Mouse (Mus musculus) liver, embryonic 11.5 days (tissue): Measurements from ENCODE around the gene Hs3st5. TPM values are rescaled to one million over a fixed set of nuclear protein-coding genes. Genes with fewer than 3 reads are reported as not detected.
"Not testable (repeated sequence)": the region's sequence is repeated elsewhere in the genome, so short reads cannot be mapped to it uniquely, and the experiment has no call there.

Experiments used
- ATAC-seq: fragments of 200-750 bp; cut with Nextera tagmentation; replicated peaks from 2 replicates; pipeline ENCODE4 v1.8.0; 2017; ENCODE audit warnings: moderate number of reproducible peaks, mild to moderate bottlenecking, moderate TSS enrichment, moderate library complexity; ENCODE audit not compliant: low FRiP score
- DNase-seq: peaks from one replicate; pipeline ENCODE4 v3.0.0-alpha.2; 2017; ENCODE audit warnings: low spot score
- H3K27ac ChIP-seq: fragments of 300-500 bp; sonication (generic); 2 replicates; pipeline ENCODE4 v1.5.1; 2014; ENCODE audit warnings: mild to moderate bottlenecking, low read depth, low read length, control low read depth
- H3K27me3 ChIP-seq: fragments of 300-500 bp; sonication (generic); replicated peaks from 2 replicates; pipeline ENCODE4 v1.6.1; 2014; ENCODE audit warnings: low read length, mixed read lengths; ENCODE audit not compliant: control insufficient read depth, insufficient read depth
- H3K36me3 ChIP-seq: fragments of 300-500 bp; sonication (generic); 2 replicates; pipeline ENCODE4 v1.6.1; 2014; ENCODE audit warnings: mild to moderate bottlenecking, low read length, moderate library complexity, mixed read lengths; ENCODE audit not compliant: control insufficient read depth, insufficient read depth
- H3K4me1 ChIP-seq: fragments of 300-500 bp; sonication (generic); replicated peaks from 2 replicates; pipeline ENCODE4 v1.6.1; 2014; ENCODE audit warnings: low read length, mixed read lengths; ENCODE audit not compliant: control insufficient read depth, insufficient read depth
- H3K4me2 ChIP-seq: fragments of 300-500 bp; sonication (generic); 2 replicates; pipeline ENCODE4 v1.6.1; 2014; ENCODE audit warnings: mild to moderate bottlenecking, control low read depth, moderate library complexity
- H3K4me3 ChIP-seq: fragments of 300-500 bp; sonication (generic); 2 replicates; pipeline ENCODE4 v1.5.1; 2014; ENCODE audit warnings: low read depth, low read length, control low read depth
- H3K9ac ChIP-seq: fragments of 300-500 bp; sonication (generic); 2 replicates; pipeline ENCODE4 v1.6.1; 2014; ENCODE audit warnings: low read depth, low read length, control low read depth
- H3K9me3 ChIP-seq: fragments of 300-500 bp; sonication (generic); 2 replicates; pipeline ENCODE4 v1.6.1; 2016; ENCODE audit warnings: low read length, inconsistent platforms, mixed read lengths; ENCODE audit not compliant: control insufficient read depth
- WGBS: fragments of 180-500 bp; shearing (Covaris S2); extraction: QIAGEN DNeasy Blood & Tissue Kit; methylation state at CpG from one replicate; pipeline ENCODE4 v1.1.7; 2014; 5-methylcytosine and 5-hydroxymethylcytosine counted together
- polyA plus RNA-seq: library from polyadenylated mRNA; unstranded; fragments of >200 nt; fragmentation: Nextera tagmentation; extraction: Ambion mirVana; gene quantifications from 2 replicates; pipeline ENCODE4 v1.2.1, GENCODE M21; 2014

Gene Hs3st5
- polyA plus RNA-seq, 1 experiment from 2014 or later: 0.07 TPM

DNA sequence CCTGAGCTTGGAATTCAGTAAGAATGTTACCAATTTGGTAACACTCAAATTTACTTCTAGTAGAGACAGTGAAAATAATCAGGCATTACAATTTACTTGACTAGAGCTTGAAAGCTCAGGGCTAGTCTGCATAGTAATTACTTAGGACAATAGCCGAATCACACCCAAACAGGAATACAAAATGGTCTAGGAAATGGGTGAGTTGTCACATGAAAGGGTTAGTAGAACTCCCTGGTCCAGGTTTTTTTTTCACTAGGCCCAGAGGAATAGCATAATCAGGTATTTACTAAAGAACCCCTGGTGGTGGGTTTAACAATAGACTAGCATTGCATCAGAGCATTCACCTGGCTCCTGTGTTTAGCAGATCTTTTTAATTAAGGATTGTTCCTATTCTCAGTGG, 41.1 kb downstream of the Hs3st5 start:
- not testable (repeated sequence) for DNase-seq, H3K36me3 ChIP-seq, H3K4me1 ChIP-seq, H3K27me3 ChIP-seq, H3K9me3 ChIP-seq, H3K27ac ChIP-seq, ATAC-seq, H3K4me2 ChIP-seq, H3K4me3 ChIP-seq, H3K9ac ChIP-seq
- 81% methylated on average over 1 of the region's 1 CpGs for WGBS

DNA sequence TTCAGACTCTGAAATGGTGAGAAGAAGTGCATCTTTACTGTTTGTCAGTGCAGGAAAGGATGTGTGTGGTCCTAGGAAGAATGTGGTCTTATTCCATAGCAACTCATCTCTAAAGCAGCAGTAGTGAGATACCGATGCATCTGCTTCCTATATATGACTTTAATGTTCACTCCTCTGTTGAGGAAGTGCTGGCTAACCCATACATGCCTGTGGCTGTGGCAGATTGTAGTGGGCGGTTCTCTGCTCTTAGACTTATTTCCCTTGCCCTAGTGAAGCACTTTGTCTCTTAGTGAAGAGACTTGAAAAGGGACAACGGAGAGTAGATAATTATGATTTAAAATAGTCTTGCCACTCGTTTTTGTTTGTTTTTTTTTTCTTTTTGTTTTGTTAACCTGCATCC, 47.4 kb downstream of the Hs3st5 start:
- DNase-seq (no peak), ATAC-seq (no peak)
- H3K27ac ChIP-seq: no peak overlapping the region
- H3K9me3 ChIP-seq: no peaks in the 10 kb centered on the region
- no peaks in the 10 kb centered on the region for H3K4me1 ChIP-seq
- no peaks in the 10 kb centered on the region for H3K36me3 ChIP-seq
- no peak overlapping the region for H3K9ac ChIP-seq
- WGBS: 49% methylated on average over 4 of the region's 4 CpGs
- no peak overlapping the region for H3K4me2 ChIP-seq
- no peaks in the 10 kb centered on the region for H3K27me3 ChIP-seq
- H3K4me3 ChIP-seq: no peak overlapping the region

GRCm38 (mm10) chr10:36554941-36555888, 48.6 kb downstream of the Hs3st5 start:
- ATAC-seq: no peak
- DNase-seq: no peak
- no peaks in the 10 kb centered on the region for H3K4me1 ChIP-seq
- no peaks in the 10 kb centered on the region for H3K9me3 ChIP-seq
- 49% methylated on average over 6 of the region's 6 CpGs for WGBS
- no peak overlapping the region for H3K9ac ChIP-seq
- H3K27ac ChIP-seq: no peak overlapping the region
- no peak overlapping the region for H3K4me2 ChIP-seq
- no peaks in the 10 kb centered on the region for H3K27me3 ChIP-seq
- no peak overlapping the region for H3K4me3 ChIP-seq
- H3K36me3 ChIP-seq: no peaks in the 10 kb centered on the region

GRCm38 (mm10) chr10:36556128-36556527, 49.5 kb downstream of the Hs3st5 start:
- no peaks in the 10 kb centered on the region for H3K36me3 ChIP-seq
- no peak overlapping the region for H3K27ac ChIP-seq
- no peak overlapping the region for H3K4me3 ChIP-seq
- H3K9me3 ChIP-seq: no peaks in the 10 kb centered on the region
- no peak overlapping the region for H3K4me2 ChIP-seq
- H3K27me3 ChIP-seq: no peaks in the 10 kb centered on the region
- no peaks in the 10 kb centered on the region for H3K4me1 ChIP-seq
- no peak overlapping the region for H3K9ac ChIP-seq
- WGBS: 82% methylated on average over 2 of the region's 2 CpGs
- ATAC-seq (no peak), DNase-seq (no peak)

DNA sequence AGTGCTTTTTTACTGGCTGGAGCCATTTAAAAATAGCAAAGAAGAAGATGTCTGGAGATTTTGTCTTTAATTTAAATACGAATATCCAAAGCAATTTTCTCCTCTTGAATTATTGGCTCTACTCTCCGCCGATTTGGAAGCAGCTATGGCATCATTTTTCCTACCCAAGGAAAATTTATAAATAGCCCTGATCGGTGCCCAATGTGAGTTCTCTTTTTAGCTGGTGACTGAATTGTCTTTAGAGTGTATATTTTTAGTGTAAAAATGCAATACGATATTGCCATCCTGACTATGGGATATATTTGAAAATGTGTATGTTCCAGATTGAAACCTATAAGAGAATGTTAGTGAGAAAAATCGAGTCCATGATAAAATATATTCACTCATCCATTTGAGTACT, 51.1 kb downstream of the Hs3st5 start:
- H3K27ac ChIP-seq: no peak overlapping the region
- no peak overlapping the region for H3K9ac ChIP-seq
- no peaks in the 10 kb centered on the region for H3K36me3 ChIP-seq
- 83% methylated on average over 6 of the region's 6 CpGs for WGBS
- no peak for DNase-seq
- no peaks in the 10 kb centered on the region for H3K27me3 ChIP-seq
- H3K9me3 ChIP-seq: no peaks in the 10 kb centered on the region
- H3K4me1 ChIP-seq: no peaks in the 10 kb centered on the region
- no peak for ATAC-seq
- no peak overlapping the region for H3K4me2 ChIP-seq
- no peak overlapping the region for H3K4me3 ChIP-seq

DNA sequence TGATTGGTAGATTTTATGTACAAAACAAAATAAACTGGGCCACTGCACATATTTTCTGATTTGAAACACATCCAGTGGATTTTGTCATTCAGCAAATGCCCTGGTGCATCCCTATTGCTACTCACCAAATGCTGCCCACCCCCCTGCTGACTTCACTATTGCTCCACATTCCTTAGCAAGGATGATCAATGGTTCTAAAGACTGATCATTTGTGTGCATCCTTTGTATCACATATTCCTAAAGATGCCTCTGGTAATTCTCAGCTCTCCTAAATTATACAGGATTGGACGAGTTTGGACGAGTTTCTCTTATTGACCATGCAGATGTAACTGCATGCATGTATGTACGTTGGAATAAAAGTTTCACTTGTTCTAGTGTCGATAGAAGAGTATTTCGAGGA, 52.1 kb downstream of the Hs3st5 start:
- no peak overlapping the region for H3K27ac ChIP-seq
- 78% methylated on average over 5 of the region's 5 CpGs for WGBS
- no peak for ATAC-seq
- H3K4me1 ChIP-seq: no peaks in the 10 kb centered on the region
- no peak for DNase-seq
- no peaks in the 10 kb centered on the region for H3K27me3 ChIP-seq
- no peaks in the 10 kb centered on the region for H3K36me3 ChIP-seq
- no peak overlapping the region for H3K9ac ChIP-seq
- no peaks in the 10 kb centered on the region for H3K9me3 ChIP-seq
- H3K4me2 ChIP-seq: no peak overlapping the region
- H3K4me3 ChIP-seq: no peak overlapping the region

GRCm38 (mm10) chr10:36567258-36567657, 60.6 kb downstream of the Hs3st5 start:
- no peak overlapping the region for H3K27ac ChIP-seq
- WGBS: 45% methylated on average over 2 of the region's 2 CpGs
- no peak for ATAC-seq
- H3K36me3 ChIP-seq: no peaks in the 10 kb centered on the region
- no peaks in the 10 kb centered on the region for H3K4me1 ChIP-seq
- DNase-seq: no peak
- no peak overlapping the region for H3K4me3 ChIP-seq
- H3K9ac ChIP-seq: no peak overlapping the region
- no peak overlapping the region for H3K4me2 ChIP-seq
- no peaks in the 10 kb centered on the region for H3K9me3 ChIP-seq
- no peaks in the 10 kb centered on the region for H3K27me3 ChIP-seq

DNA sequence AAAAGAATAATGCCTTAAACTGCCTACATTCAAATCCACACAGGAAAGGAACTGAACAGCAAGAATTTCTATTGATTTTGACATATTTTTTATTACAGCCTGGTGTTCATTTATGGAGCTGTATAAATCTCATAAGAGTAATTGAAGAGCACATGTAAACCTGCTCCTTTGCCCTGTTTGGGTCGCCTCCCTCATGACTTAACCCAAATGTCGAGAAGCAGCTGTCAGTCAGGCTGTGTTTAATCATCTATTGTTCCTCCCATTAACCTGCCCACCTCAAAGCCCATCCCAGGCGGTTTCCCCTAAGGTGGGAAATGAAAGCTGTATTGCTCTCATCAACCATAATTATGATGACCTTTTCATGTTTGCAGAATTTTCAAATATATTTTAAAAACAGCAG, 65.9 kb downstream of the Hs3st5 start:
- WGBS: 76% methylated on average over 3 of the region's 3 CpGs
- H3K9ac ChIP-seq: no peak overlapping the region
- H3K4me2 ChIP-seq: no peak overlapping the region
- no peaks in the 10 kb centered on the region for H3K36me3 ChIP-seq
- no peaks in the 10 kb centered on the region for H3K4me1 ChIP-seq
- ATAC-seq (no peak), DNase-seq (no peak)
- no peaks in the 10 kb centered on the region for H3K27me3 ChIP-seq
- H3K27ac ChIP-seq: no peak overlapping the region
- no peaks in the 10 kb centered on the region for H3K9me3 ChIP-seq
- H3K4me3 ChIP-seq: no peak overlapping the region
